Mouse (Mus musculus) frontal cortex, postnatal 36 days (tissue): Measurements from ENCODE around the gene Serpinh1.
"Not testable (repeated sequence)": the region's sequence is repeated elsewhere in the genome, so short reads cannot be mapped to it uniquely, and the experiment has no call there.

Experiments used
- DNase-seq, 2 experiments: peaks; one replicate each; pipeline ENCODE4 v3.0.0; 2022; ENCODE audit warnings: low spot score in 2 of 2

Serpinh1 gene

GRCm38 (mm10) chr7:99374325-99374724, 21.3 kb upstream of the Serpinh1 start:
- DNase-seq = not testable (repeated sequence)

GRCm38 (mm10) chr7:99366716-99367115, 13.7 kb upstream of the Serpinh1 start:
- DNase-seq = no peak

- peak; percentile 68 to 86 for DNase-seq
These were observed 12.0 kb upstream of the Serpinh1 start for GRCm38 (mm10) chr7:99365069-99365468.

GRCm38 (mm10) chr7:99362137-99362536, 9.1 kb upstream of the Serpinh1 start:
- DNase-seq = no peak

- no peak for DNase-seq
These were observed 7.9 kb upstream of the Serpinh1 start for GRCm38 (mm10) chr7:99360803-99361414.

GRCm38 (mm10) chr7:99360021-99360802, 7.2 kb upstream of the Serpinh1 start:
- DNase-seq = peak; percentile 67 to 75

GRCm38 (mm10) chr7:99358371-99358770, 5.3 kb upstream of the Serpinh1 start:
- no peak for DNase-seq

GRCm38 (mm10) chr7:99357201-99357600, 4.2 kb upstream of the Serpinh1 start:
- no peak for DNase-seq

GRCm38 (mm10) chr7:99356244-99356930, 3.3 kb upstream of the Serpinh1 start:
- no peak for DNase-seq

GRCm38 (mm10) chr7:99355731-99356131, 2.7 kb upstream of the Serpinh1 start:
- peak; percentile 71 to 79 for DNase-seq

- DNase-seq = no peak
These were observed 1.1 kb downstream of the Serpinh1 start for GRCm38 (mm10) chr7:99351802-99352517.

GRCm38 (mm10) chr7:99351104-99351801, 1.8 kb downstream of the Serpinh1 start:
- DNase-seq = no peak

GRCm38 (mm10) chr7:99349782-99350720, 3.0 kb downstream of the Serpinh1 start:
- DNase-seq = no peak

GRCm38 (mm10) chr7:99348883-99349282, 4.2 kb downstream of the Serpinh1 start:
- no peak for DNase-seq

- no peak for DNase-seq
These were observed 5.8 kb downstream of the Serpinh1 start for GRCm38 (mm10) chr7:99347268-99347667.

- no peak for DNase-seq
These were observed 9.5 kb downstream of the Serpinh1 start for GRCm38 (mm10) chr7:99343577-99343976.

- no peak for DNase-seq
These were observed 12.3 kb downstream of the Serpinh1 start for GRCm38 (mm10) chr7:99340736-99341135.

GRCm38 (mm10) chr7:99332774-99333480, 20.1 kb downstream of the Serpinh1 start:
- DNase-seq = peak; percentile 67 to 72

GRCm38 (mm10) chr7:99330012-99330411, 23.0 kb downstream of the Serpinh1 start:
- DNase-seq = no peak

- no peak for DNase-seq
These were observed 24.2 kb downstream of the Serpinh1 start for GRCm38 (mm10) chr7:99328847-99329246.
